Mouse (Mus musculus) heart, adult 18-20 months (tissue): ENCODE results near the gene Mcoln3. TPM values are rescaled to one million over a fixed set of nuclear protein-coding genes. Genes with fewer than 3 reads are reported as not detected.

Experiments
- DNase-seq, 2 experiments: peaks; one replicate each; pipeline ENCODE4 v3.0.0; 2021 to 2022; ENCODE audit warnings: mixed read lengths in 1 of 2
- total RNA-seq, 2 experiments: library from RNA; stranded (reverse); gene quantifications; 2 replicates each; pipeline ENCODE4 v1.2.3; 2021

The Mcoln3 gene
- total RNA-seq, 2 experiments from 2014 or later, result 0.41 TPM; not detected in 1

DNA sequence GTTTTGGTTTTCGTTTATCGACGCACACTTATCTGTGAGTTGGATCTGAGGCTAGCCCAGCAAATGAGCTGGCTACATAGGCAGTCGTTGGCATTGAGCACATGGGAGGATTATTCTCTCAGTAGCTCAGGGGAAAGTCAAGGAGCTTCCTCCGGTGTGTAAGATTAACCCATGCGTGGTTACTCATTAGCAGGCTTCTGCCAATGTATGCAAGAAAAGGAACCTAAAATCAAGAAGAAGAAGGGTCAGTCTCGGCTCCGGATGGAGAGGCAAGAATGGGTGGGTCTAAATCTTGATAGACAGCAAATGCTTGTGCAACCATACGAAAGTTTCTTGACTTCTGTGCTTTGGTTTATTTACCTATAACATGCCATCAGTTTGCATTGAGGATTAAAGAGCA lies 57.0 kb downstream of the Mcoln3 start:
- DNase-seq, result no peak

DNA sequence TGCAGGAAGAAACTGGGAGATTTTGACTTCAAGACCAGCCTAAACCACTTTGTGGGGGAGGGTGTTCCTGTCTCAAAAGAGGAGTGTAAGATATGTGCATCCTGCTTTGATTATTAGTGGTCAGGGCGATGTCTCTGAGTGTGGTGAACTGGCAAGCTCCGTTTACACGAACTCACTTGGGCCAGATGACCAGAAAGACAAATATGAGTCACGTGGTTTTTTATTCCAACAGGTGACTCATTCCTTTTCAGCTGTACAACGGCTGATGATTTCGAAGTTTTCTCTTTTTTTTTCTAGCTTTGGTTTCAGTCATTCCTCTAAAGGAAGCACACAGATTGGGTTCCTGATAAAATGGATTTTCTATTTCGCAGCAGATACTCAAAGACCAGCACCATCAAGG lies 60.0 kb downstream of the Mcoln3 start:
- DNase-seq, result no peak

- peak; percentile 66 to 87 for DNase-seq
Measured at GRCm38 (mm10) chr3:146177748-146178582, 60.7 kb downstream of the Mcoln3 start.

- DNase-seq, result no peak
Measured at GRCm38 (mm10) chr3:146180341-146180740, 63.1 kb downstream of the Mcoln3 start.

GRCm38 (mm10) chr3:146180986-146181385 lies 63.7 kb downstream of the Mcoln3 start:
- DNase-seq, result peak in 1 of 2 experiments; percentile 62

- DNase-seq, result peak; percentile 52 to 72
Measured at GRCm38 (mm10) chr3:146184992-146185657, 67.9 kb downstream of the Mcoln3 start.

GRCm38 (mm10) chr3:146186033-146186432 lies 68.8 kb downstream of the Mcoln3 start:
- DNase-seq, result no peak

DNA sequence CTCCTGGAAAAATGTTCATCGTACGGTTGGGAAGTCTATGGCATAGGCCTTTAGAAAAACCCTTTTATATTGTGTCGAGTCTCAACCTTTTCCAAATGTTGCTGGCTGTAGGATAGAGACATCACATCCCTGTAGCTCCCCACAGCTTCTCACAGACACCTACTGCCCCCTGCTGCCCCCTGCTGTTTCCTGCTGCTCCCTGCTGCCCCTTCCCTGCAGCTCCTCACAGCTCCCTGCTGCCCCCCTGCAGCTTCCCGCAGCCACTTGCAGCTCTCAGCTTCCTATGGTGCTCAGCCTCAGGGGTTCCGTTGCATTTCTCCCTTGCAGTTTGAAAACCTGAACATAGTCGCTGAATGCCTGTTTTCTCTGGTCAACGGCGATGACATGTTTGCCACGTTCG lies 72.7 kb downstream of the Mcoln3 start:
- DNase-seq, result no peak

Other genes with a start within 250 kb of the Mcoln3 start
- gene Bcl10, start 194.6 kb upstream of the Mcoln3 start, total RNA-seq, result 10 to 100 TPM; 16.1 to 16.5 TPM
- gene 2410004B18Rik, start 179.4 kb upstream of the Mcoln3 start, total RNA-seq, result 10 to 100 TPM; 18.0 to 20.6 TPM
- gene Syde2, start 129.6 kb upstream of the Mcoln3 start, total RNA-seq, result 10 to 100 TPM; 16.2 to 16.7 TPM
- gene Wdr63, start 9.3 kb upstream of the Mcoln3 start, total RNA-seq, result under 1 TPM in 1 of 2 experiments, not detected in 1; 0.57 TPM
- gene Mcoln2, start 32.4 kb downstream of the Mcoln3 start, total RNA-seq, result under 1 TPM in 1 of 2 experiments, not detected in 1; 0.57 TPM
- under 1 TPM; 0.10 to 0.41 TPM for gene Lpar3, start 103.5 kb downstream of the Mcoln3 start, total RNA-seq